Mouse (Mus musculus) hindbrain, embryonic 12.5 days (tissue): ENCODE data around the gene Slmap. TPM values are rescaled to one million over a fixed set of nuclear protein-coding genes. Genes with fewer than 3 reads are reported as not detected.
"Not testable (repeated sequence)": the region's sequence is repeated elsewhere in the genome, so short reads cannot be mapped to it uniquely, and the experiment has no call there.

Source experiments
- ATAC-seq: fragments of 200-750 bp; cut with Nextera tagmentation; 2 replicates; pipeline ENCODE4 v1.8.0; 2017; ENCODE audit warnings: moderate TSS enrichment; ENCODE audit not compliant: low FRiP score
- H3K27ac ChIP-seq: fragments of 300-500 bp; sonication (generic); 2 replicates; pipeline ENCODE4 v1.5.1; 2016; ENCODE audit warnings: mild to moderate bottlenecking
- H3K27me3 ChIP-seq: fragments of 300-500 bp; sonication (generic); 2 replicates; pipeline ENCODE4 v1.6.1; 2016; ENCODE audit warnings: mild to moderate bottlenecking
- H3K36me3 ChIP-seq: fragments of 300-500 bp; sonication (generic); 2 replicates; pipeline ENCODE4 v1.6.1; 2016; ENCODE audit warnings: mild to moderate bottlenecking
- H3K4me1 ChIP-seq: fragments of 300-500 bp; sonication (generic); 2 replicates; pipeline ENCODE4 v1.6.1; 2016
- H3K4me2 ChIP-seq: fragments of 300-500 bp; sonication (generic); replicated peaks from 2 replicates; pipeline ENCODE4 v1.6.1; 2016; ENCODE audit warnings: mild to moderate bottlenecking
- H3K4me3 ChIP-seq: fragments of 300-500 bp; sonication (generic); 2 replicates; pipeline ENCODE4 v1.5.1; 2016; ENCODE audit warnings: mild to moderate bottlenecking
- H3K9ac ChIP-seq: fragments of 300-500 bp; sonication (generic); 2 replicates; pipeline ENCODE4 v1.6.1; 2016; ENCODE audit warnings: mild to moderate bottlenecking, moderate library complexity
- H3K9me3 ChIP-seq: fragments of 300-500 bp; sonication (generic); replicated peaks from 2 replicates; pipeline ENCODE4 v1.6.1; 2016; ENCODE audit warnings: mild to moderate bottlenecking
- WGBS: fragments of 180-500 bp; shearing (Covaris S2); methylation state at CpG from one replicate; pipeline ENCODE4 v1.1.7; 2016; 5-methylcytosine and 5-hydroxymethylcytosine counted together
- polyA plus RNA-seq: library from polyadenylated mRNA; unstranded; fragments of >200 nt; fragmentation: Nextera tagmentation; extraction: Ambion mirVana; gene quantifications from 2 replicates; pipeline ENCODE4 v1.2.1, GENCODE M21; 2016

Gene Slmap
- polyA plus RNA-seq, 1 experiment from 2014 or later: 24.9 TPM

DNA sequence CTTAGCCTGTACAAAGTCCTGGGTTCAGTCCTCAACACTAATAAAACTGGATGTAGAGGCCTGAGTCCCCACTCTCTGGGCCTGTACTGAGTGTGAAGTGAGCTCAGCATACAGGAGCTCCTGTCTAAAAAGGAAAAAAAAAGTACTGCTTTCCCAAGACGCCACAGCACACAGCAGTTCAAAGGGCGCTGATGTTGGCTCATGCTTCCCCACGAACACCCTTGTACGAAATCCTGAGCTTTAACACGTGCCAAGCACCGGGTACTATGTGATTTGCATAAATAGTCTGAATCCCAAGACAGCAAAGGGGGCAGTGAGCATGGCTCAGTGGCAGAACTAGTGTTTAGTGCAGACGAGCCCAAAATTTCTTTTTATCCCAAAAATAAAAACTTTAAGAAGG is 4.4 kb downstream of the Slmap start:
- Histone ChIP-seq H3K27me3 (no peaks in the 10 kb centered on the region), H3K9ac (no peak overlapping the region), H3K4me3 (no peak overlapping the region), H3K36me3 (peaks cover 3% of the 10 kb centered on the region; the same call in 1 of the 2 replicates), H3K27ac (no peak overlapping the region), H3K9me3 (no peaks in the 10 kb centered on the region), H3K4me2 (no peak overlapping the region; the same call in 1 of the 2 replicates), H3K4me1 (peaks cover 31% of the 10 kb centered on the region)
- 80% methylated on average over 7 of the region's 7 CpGs for WGBS
- ATAC-seq: no peak

DNA sequence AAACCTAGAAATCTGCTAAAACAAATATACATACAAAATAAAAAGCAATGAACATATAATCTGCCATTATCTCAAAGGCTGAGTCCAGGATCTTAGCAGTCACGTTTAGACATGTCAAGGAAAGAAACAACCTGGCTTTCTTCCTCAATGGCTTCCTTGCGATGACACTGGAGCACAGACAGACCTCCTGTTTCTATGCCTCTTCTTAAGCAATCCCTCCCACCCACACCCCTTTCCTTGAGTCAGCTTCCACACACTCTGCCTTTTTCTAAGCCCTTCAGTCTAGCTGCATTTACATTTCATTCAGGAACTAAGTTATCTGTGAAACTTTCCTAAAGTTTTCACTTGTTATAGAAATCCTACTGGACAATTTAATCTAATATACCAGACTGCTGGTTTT is 6.4 kb downstream of the Slmap start:
- WGBS: 81% methylated on average over 2 of the region's 2 CpGs
- no peak for ATAC-seq

DNA sequence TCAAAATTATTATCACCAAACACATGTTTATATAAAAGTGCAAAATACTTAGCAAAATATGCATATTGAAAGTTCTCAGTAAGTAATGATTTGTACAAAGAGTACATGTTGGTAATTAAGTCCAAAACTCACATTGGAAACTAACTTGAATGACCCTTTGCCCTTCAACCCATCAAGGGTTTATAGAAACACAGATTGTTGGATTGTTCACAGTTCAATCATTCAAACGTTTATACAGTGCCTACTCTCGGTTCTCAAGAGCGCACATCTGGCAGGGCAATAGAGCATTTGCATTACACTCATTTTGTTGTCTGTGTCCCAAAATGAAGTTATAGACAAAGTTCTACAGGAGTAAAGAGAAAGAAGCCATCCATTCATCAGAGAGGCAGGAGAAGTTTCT is 8.8 kb downstream of the Slmap start:
- Histone ChIP-seq H3K9ac (no peak overlapping the region), H3K27me3 (no peaks in the 10 kb centered on the region), H3K4me1 (peaks cover 15% of the 10 kb centered on the region), H3K4me2 (no peak overlapping the region), H3K4me3 (no peak overlapping the region), H3K9me3 (no peaks in the 10 kb centered on the region), H3K36me3 (peaks cover 6% of the 10 kb centered on the region; the same call in 1 of the 2 replicates), H3K27ac (no peak overlapping the region)
- ATAC-seq: no peak
- 41% methylated on average over 3 of the region's 3 CpGs for WGBS

More for the DNA sequence above, 6.4 kb downstream of the Slmap start:
- Histone ChIP-seq H3K9ac (no peak overlapping the region), H3K4me2 (no peak overlapping the region), H3K27ac (no peak overlapping the region), H3K27me3 (no peaks in the 10 kb centered on the region), H3K4me3 (no peak overlapping the region), H3K36me3 (peaks cover 6% of the 10 kb centered on the region; the same call in 1 of the 2 replicates), H3K9me3 (no peaks in the 10 kb centered on the region), H3K4me1 (peaks cover 27% of the 10 kb centered on the region)

DNA sequence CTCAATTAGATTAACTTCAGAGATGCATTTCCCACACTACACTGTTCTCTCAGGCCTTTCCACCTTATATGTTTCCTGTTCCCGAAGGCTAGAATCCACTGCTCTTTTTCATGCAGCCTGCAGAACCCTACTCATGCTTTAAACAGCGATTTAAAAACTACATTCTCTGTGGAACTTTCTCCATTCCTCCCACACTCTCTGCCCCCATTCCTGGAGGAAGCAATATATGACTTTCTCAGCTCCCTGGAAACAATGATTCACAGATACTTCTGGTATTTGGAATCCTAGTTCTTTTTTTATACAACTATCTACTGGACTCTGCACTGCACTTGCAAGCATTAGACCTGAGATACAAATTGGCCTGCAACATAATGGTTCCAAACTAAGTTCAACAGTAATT is 11.6 kb downstream of the Slmap start:
- H3K9me3 ChIP-seq: no peaks in the 10 kb centered on the region
- WGBS: 86% methylated on average over 2 of the region's 2 CpGs
- ATAC-seq: no peak

DNA sequence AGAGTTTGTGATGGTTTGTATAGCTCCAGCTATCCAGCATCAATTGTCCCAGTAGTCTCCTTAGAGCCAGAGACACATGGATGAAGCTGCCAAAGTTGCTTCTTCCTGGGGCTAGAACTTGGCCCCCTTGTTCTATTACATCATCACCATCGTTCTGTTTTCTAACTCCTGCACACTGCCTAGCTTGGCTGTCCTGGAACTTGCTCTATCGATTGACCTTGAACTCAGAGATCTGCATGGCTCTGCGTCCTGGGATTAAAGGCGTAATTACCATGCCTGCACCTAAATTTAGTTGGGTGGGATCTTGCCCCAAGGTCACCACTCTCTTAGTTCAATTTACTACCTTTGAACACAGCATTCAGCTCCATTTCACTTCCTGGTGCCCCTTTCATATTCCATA is 14.9 kb downstream of the Slmap start:
- no peak overlapping the region for H3K9ac ChIP-seq
- H3K36me3 ChIP-seq: peaks cover 3% of the 10 kb centered on the region; the same call in 1 of the 2 replicates
- H3K27ac ChIP-seq: no peak overlapping the region
- no peaks in the 10 kb centered on the region for H3K4me1 ChIP-seq
- no peak for ATAC-seq
- H3K9me3 ChIP-seq: no peaks in the 10 kb centered on the region
- H3K4me2 ChIP-seq: no peak overlapping the region
- no peak overlapping the region for H3K4me3 ChIP-seq
- WGBS: 97% methylated on average over 4 of the region's 4 CpGs
- no peaks in the 10 kb centered on the region for H3K27me3 ChIP-seq

More for the DNA sequence above, 11.6 kb downstream of the Slmap start:
- Histone ChIP-seq H3K36me3 (peaks cover 3% of the 10 kb centered on the region; the same call in 1 of the 2 replicates), H3K4me3 (no peak overlapping the region), H3K9ac (no peak overlapping the region), H3K4me1 (no peaks in the 10 kb centered on the region), H3K4me2 (no peak overlapping the region), H3K27ac (no peak overlapping the region), H3K27me3 (no peaks in the 10 kb centered on the region)

DNA sequence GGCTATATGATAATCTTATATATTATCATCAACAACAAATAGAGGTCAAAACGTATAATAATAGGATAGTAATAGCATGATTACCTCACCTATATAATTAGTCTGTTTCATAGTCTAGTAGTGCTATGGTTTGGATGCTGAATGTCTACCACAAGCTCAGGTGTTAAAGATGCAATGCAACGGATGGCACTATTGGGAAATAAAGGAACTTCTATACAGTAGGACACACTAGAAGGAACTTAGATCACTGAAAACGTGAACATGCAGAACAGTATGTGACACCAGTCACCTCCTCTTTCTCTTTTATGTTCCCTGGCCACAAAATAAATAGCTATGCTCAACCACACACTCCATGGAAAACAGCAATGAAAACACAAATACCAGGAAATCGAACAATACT is 16.9 kb downstream of the Slmap start:
- Histone ChIP-seq H3K4me3 (no peak overlapping the region), H3K27me3 (no peaks in the 10 kb centered on the region), H3K9ac (no peak overlapping the region), H3K27ac (no peak overlapping the region), H3K4me1 (peaks cover 3% of the 10 kb centered on the region; the same call in 1 of the 2 replicates), H3K36me3 (no peaks in the 10 kb centered on the region), H3K9me3 (no peaks in the 10 kb centered on the region), H3K4me2 (no peak overlapping the region)
- 89% methylated on average over 4 of the region's 4 CpGs for WGBS
- ATAC-seq: no peak

DNA sequence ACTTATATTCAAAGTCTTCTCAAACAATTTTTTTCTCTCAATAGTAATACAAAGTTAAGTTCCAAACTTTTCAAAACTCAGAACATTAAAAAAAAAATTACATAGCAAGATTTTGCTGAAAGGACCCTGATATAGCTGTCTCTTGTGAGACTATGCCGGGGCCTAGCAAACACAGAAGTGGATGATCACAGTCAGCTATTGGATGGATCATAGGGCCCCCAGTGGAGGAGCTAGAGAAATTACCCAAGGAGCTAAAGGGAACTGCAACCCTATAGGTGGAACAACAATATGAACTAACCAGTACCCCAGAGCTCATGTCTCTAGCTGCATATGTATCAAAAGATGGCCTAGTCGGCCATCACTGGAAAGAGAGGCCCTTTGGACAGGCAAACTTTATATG is 18.5 kb downstream of the Slmap start:
- 83% methylated on average over 2 of the region's 2 CpGs for WGBS
- not testable (repeated sequence) for H3K9me3 ChIP-seq, H3K4me2 ChIP-seq

DNA sequence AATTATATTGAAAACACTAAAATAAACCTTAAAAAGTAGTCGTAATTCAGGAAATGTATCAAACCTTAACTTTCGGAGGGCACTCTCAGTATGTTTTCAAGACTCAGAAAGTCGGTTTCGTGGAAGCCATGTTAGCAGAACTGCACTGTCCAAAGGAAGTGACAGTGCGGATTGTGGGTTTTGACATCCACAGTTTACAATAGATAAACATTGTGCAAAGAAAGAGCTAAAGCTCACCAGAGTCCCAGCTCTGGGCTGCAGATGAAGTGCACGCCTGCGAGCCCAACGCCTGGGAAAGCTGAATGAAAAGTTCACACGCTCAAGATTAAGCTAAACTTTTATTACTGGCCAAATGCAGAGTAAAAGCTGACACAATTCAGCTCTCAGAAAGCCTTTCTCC is 18.9 kb downstream of the Slmap start:
- 87% methylated on average over 9 of the region's 9 CpGs for WGBS
- H3K4me1 ChIP-seq: peaks cover 3% of the 10 kb centered on the region; the same call in 1 of the 2 replicates
- H3K9me3 ChIP-seq: no peaks in the 10 kb centered on the region
- no peak overlapping the region for H3K4me2 ChIP-seq
- no peak overlapping the region for H3K4me3 ChIP-seq
- H3K27me3 ChIP-seq: no peaks in the 10 kb centered on the region
- no peak overlapping the region for H3K9ac ChIP-seq
- H3K36me3 ChIP-seq: no peaks in the 10 kb centered on the region
- no peak for ATAC-seq
- H3K27ac ChIP-seq: no peak overlapping the region

More for the DNA sequence above, 18.5 kb downstream of the Slmap start:
- not testable (repeated sequence) for H3K36me3 ChIP-seq, H3K27ac ChIP-seq, H3K4me1 ChIP-seq, ATAC-seq, H3K27me3 ChIP-seq, H3K9ac ChIP-seq, H3K4me3 ChIP-seq

DNA sequence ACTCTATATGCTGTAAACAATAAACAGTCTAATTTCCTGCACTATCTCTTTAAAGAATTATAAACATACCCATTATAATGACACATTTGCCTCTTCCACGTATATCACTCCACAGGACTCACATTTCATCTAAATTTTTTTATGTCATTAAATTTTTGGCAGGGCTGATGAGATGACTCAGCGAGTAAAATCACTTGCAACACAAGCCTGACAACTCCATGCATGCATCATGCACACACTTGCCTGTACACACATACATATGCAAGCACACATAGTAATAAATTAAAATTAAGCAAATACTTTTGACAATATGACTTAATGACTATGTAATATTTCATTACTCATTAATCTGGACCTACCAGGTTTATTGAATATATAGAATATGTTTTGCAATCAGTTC is 24.2 kb downstream of the Slmap start:
- Histone ChIP-seq H3K27ac (no peak overlapping the region), H3K36me3 (no peaks in the 10 kb centered on the region), H3K9ac (no peak overlapping the region), H3K4me2 (no peak overlapping the region), H3K4me1 (peaks cover 3% of the 10 kb centered on the region; the same call in 1 of the 2 replicates), H3K4me3 (no peak overlapping the region), H3K27me3 (no peaks in the 10 kb centered on the region), H3K9me3 (no peaks in the 10 kb centered on the region)
- ATAC-seq: no peak
- 93% methylated on average over 2 of the region's 2 CpGs for WGBS

DNA sequence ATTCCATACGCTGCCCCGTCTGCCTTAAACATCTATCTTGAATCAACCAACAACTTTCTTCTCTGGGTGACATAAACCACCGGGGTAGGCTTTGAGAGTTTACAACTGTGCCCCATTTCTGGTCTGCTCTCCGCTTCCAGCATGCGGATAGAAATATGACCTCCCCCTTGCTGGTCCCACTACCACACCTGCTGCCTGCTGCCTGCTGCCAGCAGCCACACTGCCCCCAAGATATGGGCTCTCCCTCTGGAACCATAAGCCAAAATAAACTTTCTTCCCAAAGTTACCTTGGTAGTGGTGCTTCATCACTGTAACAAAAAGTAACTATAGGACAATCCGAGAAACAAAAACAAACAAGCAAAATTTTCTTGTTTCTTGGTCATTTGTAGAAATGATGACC is 26.6 kb downstream of the Slmap start:
- Histone ChIP-seq H3K4me2 (no peak overlapping the region), H3K27me3 (no peaks in the 10 kb centered on the region), H3K27ac (no peak overlapping the region), H3K9ac (no peak overlapping the region), H3K36me3 (no peaks in the 10 kb centered on the region), H3K4me1 (no peaks in the 10 kb centered on the region), H3K9me3 (no peaks in the 10 kb centered on the region), H3K4me3 (no peak overlapping the region)
- WGBS: 94% methylated on average over 6 of the region's 6 CpGs
- no peak for ATAC-seq

DNA sequence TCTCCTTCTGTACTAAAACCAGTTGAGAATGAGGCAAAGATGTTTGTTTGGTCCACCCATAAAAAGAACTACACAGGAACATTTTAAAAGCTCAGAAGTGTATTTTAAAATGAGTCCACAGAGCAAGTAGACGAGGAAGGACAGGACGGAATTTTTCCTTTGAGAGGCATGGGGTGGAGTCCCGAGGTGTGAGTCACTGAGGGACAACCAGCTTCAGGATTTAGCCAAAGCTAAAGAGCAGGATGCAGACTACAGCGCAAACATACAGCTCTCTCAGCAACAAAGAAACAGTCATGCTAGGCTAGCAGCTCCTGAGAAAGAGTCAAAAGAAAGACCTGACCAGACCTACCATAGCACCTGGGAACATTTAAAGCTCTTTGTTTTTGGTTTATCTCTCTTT is 27.4 kb downstream of the Slmap start:
- Histone ChIP-seq H3K27me3 (no peaks in the 10 kb centered on the region), H3K4me1 (no peaks in the 10 kb centered on the region), H3K9me3 (no peaks in the 10 kb centered on the region), H3K27ac (no peak overlapping the region), H3K9ac (no peak overlapping the region), H3K36me3 (no peaks in the 10 kb centered on the region), H3K4me3 (no peak overlapping the region), H3K4me2 (no peak overlapping the region)
- ATAC-seq: no peak
- 82% methylated on average over 4 of the region's 4 CpGs for WGBS

DNA sequence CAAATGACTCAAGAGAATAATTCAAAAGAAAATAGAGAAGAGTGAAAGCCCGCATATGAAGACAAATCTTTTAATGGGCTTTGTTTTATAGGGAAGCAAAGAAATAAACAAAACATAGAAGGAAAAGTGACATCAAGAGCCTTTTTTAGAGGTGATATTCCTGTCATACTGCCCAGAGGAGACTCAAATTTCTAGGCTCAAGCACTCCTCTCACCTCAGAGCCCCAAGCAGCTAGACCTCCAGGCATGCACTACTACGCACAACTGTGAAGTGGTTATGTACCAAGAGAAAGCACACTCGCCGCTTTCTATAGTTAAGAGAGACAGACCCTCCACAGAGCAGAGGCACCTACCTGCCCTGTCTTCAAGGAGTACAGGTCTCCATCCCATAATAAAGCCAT is 30.2 kb downstream of the Slmap start:
- Histone ChIP-seq H3K4me3 (no peak overlapping the region), H3K9me3 (no peaks in the 10 kb centered on the region), H3K9ac (no peak overlapping the region), H3K4me1 (no peaks in the 10 kb centered on the region), H3K36me3 (no peaks in the 10 kb centered on the region), H3K27me3 (no peaks in the 10 kb centered on the region), H3K27ac (no peak overlapping the region), H3K4me2 (no peak overlapping the region)
- WGBS: 98% methylated on average over 4 of the region's 4 CpGs
- no peak for ATAC-seq

DNA sequence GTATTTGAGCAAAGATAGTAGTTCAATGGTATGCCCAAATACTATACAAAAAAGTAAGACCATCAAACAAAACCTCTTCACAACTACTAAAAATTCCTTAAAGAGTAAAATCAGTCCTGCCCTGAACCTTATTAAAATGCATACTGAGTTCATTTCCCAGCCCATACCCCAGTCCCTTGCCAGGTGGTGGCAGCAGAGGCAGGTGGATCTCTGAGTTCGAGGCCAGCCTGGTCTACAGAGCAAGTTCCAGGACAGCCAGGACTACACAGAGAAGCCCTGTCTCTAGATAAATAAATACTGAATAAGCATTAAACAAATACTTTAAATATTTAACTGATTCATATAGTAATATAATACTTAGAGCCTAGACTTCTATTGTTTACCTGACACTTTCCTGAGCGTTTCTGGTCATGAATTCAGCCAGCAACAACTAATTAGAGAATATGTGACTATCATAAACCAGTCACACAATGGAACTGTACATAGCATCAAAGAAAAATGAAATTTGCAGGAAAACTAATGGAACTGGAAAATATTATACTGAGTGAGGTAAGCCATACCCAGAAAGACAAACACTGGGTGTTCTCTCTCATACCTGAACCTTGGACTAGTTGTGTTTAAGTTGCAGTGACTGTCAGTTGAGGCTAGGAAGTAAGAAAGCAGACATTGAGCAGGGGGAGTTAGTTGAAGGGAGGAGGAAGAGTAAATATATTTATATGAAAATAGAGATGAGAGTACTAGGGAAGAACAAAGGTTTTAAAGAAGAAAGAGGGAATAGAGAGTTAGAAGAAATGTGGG is 34.4 kb downstream of the Slmap start:
- H3K9me3 ChIP-seq: no peaks in the 10 kb centered on the region
- no peak overlapping the region for H3K4me2 ChIP-seq
- H3K4me3 ChIP-seq: no peak overlapping the region
- no peak overlapping the region for H3K27ac ChIP-seq
- H3K36me3 ChIP-seq: no peaks in the 10 kb centered on the region
- H3K4me1 ChIP-seq: no peaks in the 10 kb centered on the region
- no peak overlapping the region for H3K9ac ChIP-seq
- H3K27me3 ChIP-seq: no peaks in the 10 kb centered on the region
- WGBS: 94% methylated on average over 2 of the region's 2 CpGs
- no peak for ATAC-seq
